Mouse (Mus musculus): ENCODE measurements around the gene Rrnad1.
"Not testable (repeated sequence)": the region's sequence is repeated elsewhere in the genome, so short reads cannot be mapped to it uniquely, and the experiment has no call there.

Gene Rrnad1

DNA sequence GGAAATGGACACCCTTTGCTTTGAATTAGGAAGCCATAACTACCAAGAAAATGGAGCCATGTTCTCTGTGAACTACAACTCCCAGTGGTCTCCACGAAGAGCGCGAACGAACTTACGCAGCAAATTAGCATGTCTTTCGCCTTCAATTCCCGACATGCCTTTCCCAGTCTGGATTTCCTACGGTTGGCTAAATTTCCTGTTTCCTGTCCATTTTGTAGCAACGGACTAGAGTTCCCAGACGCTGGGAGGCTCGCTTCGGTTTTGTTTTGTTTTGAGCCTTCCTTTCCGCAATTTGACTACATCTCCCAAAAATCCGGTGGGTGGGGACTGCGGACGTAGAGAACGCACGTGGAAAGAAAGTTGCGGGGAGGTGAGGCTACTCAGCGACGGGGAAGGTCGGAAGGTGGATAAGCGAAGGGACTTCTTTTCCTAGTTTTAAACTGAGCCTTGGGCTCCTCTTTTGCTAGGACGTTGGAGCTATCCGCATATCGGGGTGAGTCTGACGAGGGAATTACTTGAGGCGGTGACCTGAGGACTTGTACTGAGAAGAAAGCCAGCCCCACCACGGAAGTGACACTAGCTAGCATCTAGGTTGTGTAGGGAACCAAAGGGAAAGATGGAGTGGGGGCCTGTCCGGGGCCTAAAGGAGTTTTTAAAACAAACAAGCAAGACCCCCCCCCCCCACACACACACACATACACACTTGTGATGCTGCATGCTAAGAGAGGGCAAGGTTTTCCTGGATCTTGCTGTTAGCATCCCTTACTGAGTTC is 11.0 kb downstream of the Rrnad1 start, which contains the start of gene Mrpl24:
TSS of gene Mrpl24 (plus strand) at position 171 of the 773 bp plus-strand sequence.
- in situ Hi-C loops (cut with MboI, MseI): no loop called here

GRCm38 (mm10) chr3:87918551-87918950 is 12.0 kb downstream of the Rrnad1 start:
- in situ Hi-C loops (cut with MboI, MseI): no loop called here

DNA sequence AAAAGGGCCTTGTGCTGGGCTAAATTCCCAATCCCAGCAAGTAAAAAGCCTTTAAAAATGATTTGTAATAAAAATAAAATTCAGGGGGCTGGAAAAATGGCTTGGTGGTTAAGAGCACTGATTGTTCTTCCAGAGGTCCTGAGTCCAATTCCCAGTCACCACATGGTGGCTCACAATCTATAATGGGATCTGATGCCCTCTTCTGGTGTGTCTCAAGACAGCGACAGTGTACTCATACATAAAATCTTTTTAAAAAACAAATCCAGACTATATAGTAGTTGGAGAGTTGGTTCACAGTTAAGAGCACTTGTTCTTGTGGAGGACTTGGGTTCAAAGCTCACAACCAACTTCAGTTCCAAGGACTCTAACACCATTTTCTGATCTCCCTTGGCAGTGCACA is 13.5 kb downstream of the Rrnad1 start:
- in situ Hi-C loops (cut with MboI, MseI): no loop called here

GRCm38 (mm10) chr3:87913891-87914290 is 16.6 kb downstream of the Rrnad1 start:
- in situ Hi-C loops (cut with MboI, MseI): no loop called here

GRCm38 (mm10) chr3:87913491-87913890 is 17.0 kb downstream of the Rrnad1 start:
- in situ Hi-C loops (cut with MboI, MseI): no loop called here

- in situ Hi-C loops (cut with MboI, MseI): no loop called here
Measured at GRCm38 (mm10) chr3:87910573-87911141, 19.9 kb downstream of the Rrnad1 start.

GRCm38 (mm10) chr3:87909874-87910273 is 20.6 kb downstream of the Rrnad1 start:
- in situ Hi-C loops (cut with MboI, MseI): no loop called here

- in situ Hi-C loops (cut with MboI, MseI): no loop called here
Measured at GRCm38 (mm10) chr3:87909381-87909780, 21.1 kb downstream of the Rrnad1 start.

GRCm38 (mm10) chr3:87907906-87908305 is 22.6 kb downstream of the Rrnad1 start:
- in situ Hi-C loops (cut with MboI, MseI): no loop called here

- in situ Hi-C loops (cut with MboI, MseI): no loop called here
Measured at GRCm38 (mm10) chr3:87906981-87907857, 23.3 kb downstream of the Rrnad1 start.

DNA sequence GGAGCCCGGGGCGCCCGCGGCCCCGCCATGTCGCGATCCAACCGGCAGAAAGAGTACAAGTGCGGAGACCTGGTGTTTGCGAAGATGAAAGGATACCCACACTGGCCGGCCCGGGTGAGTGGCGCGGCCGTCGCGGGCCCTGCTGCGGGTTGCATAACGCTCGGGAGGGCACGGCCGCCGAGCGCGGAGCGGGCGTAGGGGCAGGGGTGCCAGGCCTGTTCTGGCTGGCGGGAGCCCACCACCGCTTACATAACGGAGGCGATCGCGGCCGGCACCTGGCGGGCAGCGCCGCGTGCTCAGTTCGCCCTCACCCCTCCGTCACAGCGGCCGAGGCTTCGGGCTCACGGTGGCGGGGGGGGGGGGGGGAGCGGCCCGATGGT is 23.9 kb downstream of the Rrnad1 start:
- in situ Hi-C loops (cut with MboI, MseI): no loop called here

GRCm38 (mm10) chr3:87905880-87906485 is 24.5 kb downstream of the Rrnad1 start, which contains the start of gene Hdgf:
Gene Hdgf, plus strand, starts transcription at chr3:87906321.
- in situ Hi-C loops (cut with MboI, MseI): no loop called here

GRCm38 (mm10) chr3:87903821-87904220 is 26.7 kb downstream of the Rrnad1 start:
- in situ Hi-C loops (cut with MboI, MseI): no loop called here

DNA sequence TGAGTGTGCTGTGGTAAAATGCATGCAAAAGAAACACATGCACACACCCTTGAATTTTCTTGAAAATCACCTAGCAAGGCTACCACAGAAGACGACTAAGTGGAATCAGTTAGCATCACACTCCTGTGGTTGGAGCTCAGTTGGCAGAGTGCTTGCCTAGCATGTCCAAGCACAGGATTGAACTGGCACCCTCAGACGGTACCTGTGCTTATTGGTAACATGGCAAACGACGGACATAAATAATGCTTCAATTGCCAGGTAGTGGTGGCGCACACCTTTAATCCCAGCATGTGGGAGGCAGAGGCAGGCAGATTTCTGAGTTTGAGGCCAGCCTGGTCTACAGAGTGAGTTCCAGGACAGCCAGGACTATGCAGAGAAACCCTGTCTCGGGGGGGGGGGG is 28.6 kb downstream of the Rrnad1 start:
- in situ Hi-C loops (cut with MboI, MseI): not testable (repeated sequence)

- in situ Hi-C loops (cut with MboI, MseI): no loop called here
Measured at GRCm38 (mm10) chr3:87901036-87901624, 29.4 kb downstream of the Rrnad1 start.

GRCm38 (mm10) chr3:87899776-87900175 is 30.7 kb downstream of the Rrnad1 start:
- in situ Hi-C loops (cut with MboI, MseI): no loop called here

- in situ Hi-C loops (cut with MboI, MseI): no loop called here
Measured at GRCm38 (mm10) chr3:87899266-87899665, 31.3 kb downstream of the Rrnad1 start.

- in situ Hi-C loops (cut with MboI, MseI): loop anchor here in 1 of 2 experiments (5.0 kb wide), 1 partner anchor 34 kb away; no protein-coding TSS in a partner anchor
Measured at GRCm38 (mm10) chr3:87893367-87893905, 37.1 kb downstream of the Rrnad1 start.

DNA sequence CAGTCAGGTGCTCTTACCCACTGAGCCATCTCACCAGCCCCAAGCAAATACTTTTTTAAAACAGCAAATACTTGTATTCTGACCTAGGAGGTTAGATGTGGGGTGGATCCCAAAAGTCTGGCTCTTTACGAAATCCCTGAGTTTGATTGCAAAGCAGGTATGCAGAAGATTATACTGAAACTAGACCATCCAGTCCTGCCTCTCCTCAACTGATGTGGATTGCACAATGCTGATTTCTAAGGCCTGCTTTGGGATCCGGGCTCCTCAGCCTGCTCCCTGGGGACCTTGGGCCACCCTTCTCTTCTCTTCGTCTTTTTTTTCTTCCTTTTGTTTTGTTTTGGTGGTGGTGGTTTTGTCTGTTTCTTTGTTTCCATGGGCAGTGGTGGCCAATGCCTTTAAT is 39.0 kb downstream of the Rrnad1 start:
- in situ Hi-C loops (cut with MboI, MseI): loop anchor here in 1 of 2 experiments (5.0 kb wide), 1 partner anchor 36 kb away; no protein-coding TSS in a partner anchor

DNA sequence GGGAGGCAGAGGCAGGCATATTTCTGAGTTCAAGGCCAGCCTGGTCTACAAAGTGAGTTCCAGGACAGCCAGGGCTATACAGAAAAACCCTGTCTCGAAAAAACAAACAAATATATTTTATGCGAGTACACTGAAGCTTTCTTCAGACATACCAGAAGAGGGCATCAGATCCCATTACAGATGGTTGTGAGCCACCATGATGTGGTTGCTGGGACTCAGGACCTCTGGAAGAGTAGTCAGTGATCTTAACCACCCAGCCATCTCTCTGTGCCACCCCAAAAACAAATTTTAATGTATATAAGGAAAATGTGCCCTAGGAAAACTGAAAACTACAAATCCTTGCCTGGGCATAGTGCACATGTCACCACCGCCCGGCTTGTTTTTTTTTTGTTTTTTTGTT is 43.1 kb downstream of the Rrnad1 start:
- in situ Hi-C loops (cut with MboI, MseI): not testable (repeated sequence)

DNA sequence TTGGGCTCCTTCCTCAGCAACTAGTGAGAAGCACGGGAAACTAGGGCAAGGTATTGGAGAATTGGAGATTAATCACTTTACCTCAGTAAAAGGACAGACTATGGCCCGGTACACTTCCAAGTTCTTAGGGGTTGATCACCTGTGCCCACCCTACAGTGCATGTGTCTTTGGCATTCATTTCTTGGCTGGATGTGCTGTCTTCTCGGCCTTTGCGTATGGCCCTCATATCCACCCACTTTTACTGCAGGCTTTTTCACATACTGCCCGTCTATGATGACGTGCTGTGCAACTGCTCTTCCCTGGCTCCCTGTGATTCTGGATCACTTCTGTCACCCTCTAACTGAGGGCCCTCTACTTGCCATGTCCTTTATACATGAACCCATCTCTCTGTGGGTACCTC is 44.1 kb downstream of the Rrnad1 start:
- in situ Hi-C loops (cut with MboI, MseI): no loop called here

Data from T-helper 17 cell (primary cell).